Mouse (Mus musculus) neural tube, embryonic 12.5 days (tissue): Measurements from ENCODE around the gene Yap1. TPM values are rescaled to one million over a fixed set of nuclear protein-coding genes. Genes with fewer than 3 reads are reported as not detected.
"Not testable (repeated sequence)": the region's sequence is repeated elsewhere in the genome, so short reads cannot be mapped to it uniquely, and the experiment has no call there.

Experiments used
- ATAC-seq: fragments of 200-750 bp; cut with Nextera tagmentation; 2 replicates; pipeline ENCODE4 v1.8.0; 2017; ENCODE audit warnings: low read depth, mild to moderate bottlenecking, moderate TSS enrichment, moderate library complexity; ENCODE audit not compliant: low FRiP score
- H3K27ac ChIP-seq: fragments of 300-500 bp; sonication (generic); 2 replicates; pipeline ENCODE4 v1.5.1; 2016
- H3K27me3 ChIP-seq: fragments of 300-500 bp; sonication (generic); replicated peaks from 2 replicates; pipeline ENCODE4 v1.6.1; 2016; ENCODE audit warnings: mild to moderate bottlenecking
- H3K36me3 ChIP-seq: fragments of 300-500 bp; sonication (generic); 2 replicates; pipeline ENCODE4 v1.6.1; 2016; ENCODE audit warnings: mild to moderate bottlenecking
- H3K4me1 ChIP-seq: fragments of 300-500 bp; sonication (generic); 2 replicates; pipeline ENCODE4 v1.6.1; 2016
- H3K4me2 ChIP-seq: fragments of 300-500 bp; sonication (generic); replicated peaks from 2 replicates; pipeline ENCODE4 v1.6.1; 2016; ENCODE audit warnings: mild to moderate bottlenecking
- H3K4me3 ChIP-seq: fragments of 300-500 bp; sonication (generic); 2 replicates; pipeline ENCODE4 v1.5.1; 2016
- H3K9ac ChIP-seq: fragments of 300-500 bp; sonication (generic); 2 replicates; pipeline ENCODE4 v1.6.1; 2016; ENCODE audit warnings: mild to moderate bottlenecking
- H3K9me3 ChIP-seq: fragments of 300-500 bp; sonication (generic); 2 replicates; pipeline ENCODE4 v1.6.1; 2016; ENCODE audit warnings: mild to moderate bottlenecking
- WGBS: fragments of 180-500 bp; shearing (Covaris S2); methylation state at CpG from one replicate; pipeline ENCODE4 v1.1.7; 2016; 5-methylcytosine and 5-hydroxymethylcytosine counted together
- polyA plus RNA-seq: library from polyadenylated mRNA; unstranded; fragments of >200 nt; fragmentation: Nextera tagmentation; extraction: Ambion mirVana; gene quantifications from 2 replicates; pipeline ENCODE4 v1.2.1, GENCODE M21; 2016

Yap1 gene
- polyA plus RNA-seq, 1 experiment from 2014 or later, result 27.5 TPM

- Histone ChIP-seq H3K27ac (no peak overlapping the region), H3K4me3 (no peak overlapping the region), H3K4me2 (no peak overlapping the region), H3K9me3 (no peaks in the 10 kb centered on the region), H3K9ac (no peak overlapping the region), H3K36me3 (no peaks in the 10 kb centered on the region), H3K27me3 (no peaks in the 10 kb centered on the region), H3K4me1 (no peaks in the 10 kb centered on the region)
- 78% methylated on average over 5 of the region's 5 CpGs for WGBS
- no peak for ATAC-seq
Measured at GRCm38 (mm10) chr9:7903825-7904224, 100.6 kb downstream of the Yap1 start.

GRCm38 (mm10) chr9:7903262-7903661, 101.1 kb downstream of the Yap1 start:
- no peaks in the 10 kb centered on the region for H3K4me1 ChIP-seq
- ATAC-seq, result no peak
- no peak overlapping the region for H3K27ac ChIP-seq
- H3K9me3 ChIP-seq, result no peaks in the 10 kb centered on the region
- H3K9ac ChIP-seq, result no peak overlapping the region
- H3K4me3 ChIP-seq, result no peak overlapping the region
- H3K27me3 ChIP-seq, result no peaks in the 10 kb centered on the region
- H3K36me3 ChIP-seq, result no peaks in the 10 kb centered on the region
- no peak overlapping the region for H3K4me2 ChIP-seq
- 79% methylated on average over 2 of the region's 2 CpGs for WGBS

- Histone ChIP-seq H3K4me3 (no peak overlapping the region), H3K4me1 (no peaks in the 10 kb centered on the region), H3K9ac (no peak overlapping the region), H3K27me3 (no peaks in the 10 kb centered on the region), H3K9me3 (no peaks in the 10 kb centered on the region), H3K4me2 (no peak overlapping the region), H3K36me3 (no peaks in the 10 kb centered on the region), H3K27ac (no peak overlapping the region)
- ATAC-seq, result no peak
- WGBS, result 28% methylated on average over 7 of the region's 7 CpGs
Measured at GRCm38 (mm10) chr9:7902311-7902710, 102.1 kb downstream of the Yap1 start.

GRCm38 (mm10) chr9:7900965-7901364, 103.4 kb downstream of the Yap1 start:
- H3K4me3 ChIP-seq, result no peak overlapping the region
- no peak overlapping the region for H3K27ac ChIP-seq
- H3K9me3 ChIP-seq, result no peaks in the 10 kb centered on the region
- WGBS, result 89% methylated on average over 8 of the region's 8 CpGs
- ATAC-seq, result no peak
- no peak overlapping the region for H3K4me2 ChIP-seq
- H3K9ac ChIP-seq, result no peak overlapping the region
- H3K36me3 ChIP-seq, result no peaks in the 10 kb centered on the region
- no peaks in the 10 kb centered on the region for H3K27me3 ChIP-seq
- H3K4me1 ChIP-seq, result no peaks in the 10 kb centered on the region

- peak; percentile 79 for ATAC-seq
- no peak overlapping the region for H3K4me3 ChIP-seq
- H3K27ac ChIP-seq, result no peak overlapping the region
- H3K4me1 ChIP-seq, result no peaks in the 10 kb centered on the region
- no peaks in the 10 kb centered on the region for H3K27me3 ChIP-seq
- H3K9ac ChIP-seq, result no peak overlapping the region
- no peaks in the 10 kb centered on the region for H3K36me3 ChIP-seq
- WGBS, result 0% methylated on average over 3 of the region's 3 CpGs
- H3K9me3 ChIP-seq, result no peaks in the 10 kb centered on the region
- no peak overlapping the region for H3K4me2 ChIP-seq
Measured at GRCm38 (mm10) chr9:7897502-7897901, 106.9 kb downstream of the Yap1 start.

- H3K4me1 ChIP-seq, H3K4me3 ChIP-seq, H3K27ac ChIP-seq, H3K9me3 ChIP-seq, H3K36me3 ChIP-seq, H3K4me2 ChIP-seq, ATAC-seq, H3K27me3 ChIP-seq, H3K9ac ChIP-seq: not testable (repeated sequence)
- 100% methylated on average over 1 of the region's 1 CpGs for WGBS
Measured at GRCm38 (mm10) chr9:7891796-7892195, 112.6 kb downstream of the Yap1 start.

- Histone ChIP-seq H3K27me3 (no peaks in the 10 kb centered on the region), H3K4me2 (no peak overlapping the region), H3K4me3 (no peak overlapping the region), H3K9me3 (no peaks in the 10 kb centered on the region), H3K4me1 (no peaks in the 10 kb centered on the region), H3K9ac (no peak overlapping the region), H3K36me3 (no peaks in the 10 kb centered on the region), H3K27ac (no peak overlapping the region)
- no peak for ATAC-seq
- 68% methylated on average over 1 of the region's 1 CpGs for WGBS
Measured at GRCm38 (mm10) chr9:7891177-7891576, 113.2 kb downstream of the Yap1 start.

GRCm38 (mm10) chr9:7884346-7884745, 120.0 kb downstream of the Yap1 start:
- Histone ChIP-seq H3K27ac (no peak overlapping the region), H3K9me3 (no peaks in the 10 kb centered on the region), H3K27me3 (no peaks in the 10 kb centered on the region), H3K9ac (no peak overlapping the region), H3K4me2 (no peak overlapping the region), H3K4me1 (no peaks in the 10 kb centered on the region), H3K4me3 (no peak overlapping the region), H3K36me3 (no peaks in the 10 kb centered on the region)
- no peak for ATAC-seq
- WGBS, result over 99% methylated on average over 3 of the region's 3 CpGs

- H3K9ac ChIP-seq, result no peak overlapping the region
- H3K27ac ChIP-seq, result no peak overlapping the region
- no peaks in the 10 kb centered on the region for H3K4me1 ChIP-seq
- ATAC-seq, result no peak
- WGBS, result 92% methylated on average over 1 of the region's 1 CpGs
- no peaks in the 10 kb centered on the region for H3K36me3 ChIP-seq
- no peaks in the 10 kb centered on the region for H3K9me3 ChIP-seq
- H3K27me3 ChIP-seq, result no peaks in the 10 kb centered on the region
- H3K4me2 ChIP-seq, result no peak overlapping the region
- H3K4me3 ChIP-seq, result no peak overlapping the region
Measured at GRCm38 (mm10) chr9:7882304-7882865, 122.0 kb downstream of the Yap1 start.

Other genes starting within 250 kb of the Yap1 start
- gene Tmem123, start 240.6 kb downstream of the Yap1 start, polyA plus RNA-seq, result 66.4 and 70.4 TPM in 2 replicates
- gene Birc2, start 167.5 kb downstream of the Yap1 start, polyA plus RNA-seq, result 40.0 and 41.9 TPM in 2 replicates
- 2.1 and 3.8 TPM in 2 replicates for gene Birc3, start 131.4 kb downstream of the Yap1 start, polyA plus RNA-seq
- 12.7 and 14.0 TPM in 2 replicates for gene Cfap300, start 38.2 kb upstream of the Yap1 start, polyA plus RNA-seq
- gene Cep126, start 129.7 kb upstream of the Yap1 start, polyA plus RNA-seq, result 4.1 and 4.4 TPM in 2 replicates